In the genomic region with DNA sequence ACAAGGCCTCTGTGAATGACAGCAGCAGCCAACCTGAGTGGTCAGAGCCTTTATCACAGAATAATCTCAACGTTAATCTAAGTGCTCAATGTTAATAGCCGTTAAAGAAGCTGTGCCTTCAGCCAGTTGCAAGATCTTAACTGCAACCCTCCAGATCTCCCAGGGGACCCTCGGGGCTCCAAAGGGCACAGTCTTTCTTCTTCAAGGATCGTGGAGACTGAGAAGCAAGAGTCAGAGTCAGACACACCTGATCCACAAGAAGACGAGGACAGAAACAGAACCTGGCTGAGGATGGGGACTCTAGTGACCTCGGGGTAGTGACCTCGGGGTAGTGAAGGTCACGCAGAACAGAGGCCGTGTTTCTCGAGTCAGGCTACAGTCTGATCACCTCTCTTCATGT, we compare ENCODE assay signal across 11 mouse cellular contexts.
A peak's percentile ranks its signal among the peaks of the same experiment; 100 is the strongest.
DNase-seq lines count a peak whose midpoint lies in the region.
"Had no signal": no experiment of that assay in that cellular context is flagged by ENCODE, and none has a peak within 500 bp of the region (broad histone marks: within the 10 kb centered on the region; RNA-seq: fewer than 3 reads in every experiment).

No protein-coding gene starts in this region.

- DNase-seq in adrenal gland, postnatal 14 days: peak; percentile 48
- DNase-seq in adrenal gland, postnatal 4 days (ENCODE audit: low spot score in 2 of 2): no peak
- DNase-seq in heart, adult 11 months: peak; percentile 64
- DNase-seq in heart, postnatal 10 days: no peak
- no peak for DNase-seq in lung, postnatal 25 days (ENCODE audit: low spot score)
- DNase-seq: adrenal gland, adult 2 months; cerebellum, adult 11-12 months; cerebellum, adult 2 months; cerebellum, adult 9-10 months; cerebellum, postnatal 25 days; forebrain, postnatal 0 days had no signal

- intact Hi-C loops in heart, postnatal 10 days (cut with DNase I): no loop called here

Comparison
In these comparisons a context has a peak if more than half of its experiments do, and no peak if none do; other contexts are left out.
1. DNase-seq: peak in adrenal gland, postnatal 14 days (single experiment) and heart, adult 11 months (single experiment); none in adrenal gland, postnatal 4 days (0 of 2), heart, postnatal 10 days (0 of 2) and lung, postnatal 25 days (single experiment).